Mouse (Mus musculus): ENCODE data around the gene Fam98b.

Fam98b gene

GRCm38 (mm10) chr2:117249255-117250000 is at the start of gene Fam98b:
Gene Fam98b (plus strand): TSS chr2:117249739.
- DNase-seq: peak; percentile 92

- DNase-seq: no peak
Measured at GRCm38 (mm10) chr2:117200869-117201338, 48.6 kb upstream of the Fam98b start.

- DNase-seq: no peak
Measured at GRCm38 (mm10) chr2:117203350-117203749, 46.2 kb upstream of the Fam98b start.

DNA sequence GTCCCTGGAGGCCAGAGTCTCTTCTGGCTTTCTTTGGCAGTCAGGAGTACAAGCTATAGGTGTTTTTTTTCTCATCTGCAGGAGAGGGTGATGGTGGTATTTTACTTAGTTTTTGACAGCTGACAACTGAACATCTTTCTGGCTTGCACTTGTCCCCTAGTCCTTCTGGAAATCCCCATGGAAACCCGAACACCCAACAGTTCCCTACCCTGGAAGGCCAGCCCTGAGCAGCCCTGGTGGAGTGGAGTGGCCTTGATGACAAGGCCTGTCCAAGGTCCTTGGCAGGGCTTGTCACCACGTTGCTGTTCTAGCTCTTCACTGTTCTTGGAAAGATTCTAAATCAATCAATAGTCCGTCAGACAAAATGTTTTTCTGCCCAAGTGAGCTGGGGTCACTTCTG is 45.0 kb upstream of the Fam98b start:
- no peak for DNase-seq

- no peak for DNase-seq
Measured at GRCm38 (mm10) chr2:117205066-117205465, 44.5 kb upstream of the Fam98b start.

- peak; percentile 52 for DNase-seq
Measured at GRCm38 (mm10) chr2:117210416-117211085, 39.0 kb upstream of the Fam98b start.

- no peak for DNase-seq
Measured at GRCm38 (mm10) chr2:117216152-117216551, 33.4 kb upstream of the Fam98b start.

GRCm38 (mm10) chr2:117217695-117218216 is 31.8 kb upstream of the Fam98b start:
- DNase-seq: no peak

GRCm38 (mm10) chr2:117219536-117219935 is 30.0 kb upstream of the Fam98b start:
- no peak for DNase-seq

- DNase-seq: no peak
Measured at GRCm38 (mm10) chr2:117222651-117223050, 26.9 kb upstream of the Fam98b start.

DNA sequence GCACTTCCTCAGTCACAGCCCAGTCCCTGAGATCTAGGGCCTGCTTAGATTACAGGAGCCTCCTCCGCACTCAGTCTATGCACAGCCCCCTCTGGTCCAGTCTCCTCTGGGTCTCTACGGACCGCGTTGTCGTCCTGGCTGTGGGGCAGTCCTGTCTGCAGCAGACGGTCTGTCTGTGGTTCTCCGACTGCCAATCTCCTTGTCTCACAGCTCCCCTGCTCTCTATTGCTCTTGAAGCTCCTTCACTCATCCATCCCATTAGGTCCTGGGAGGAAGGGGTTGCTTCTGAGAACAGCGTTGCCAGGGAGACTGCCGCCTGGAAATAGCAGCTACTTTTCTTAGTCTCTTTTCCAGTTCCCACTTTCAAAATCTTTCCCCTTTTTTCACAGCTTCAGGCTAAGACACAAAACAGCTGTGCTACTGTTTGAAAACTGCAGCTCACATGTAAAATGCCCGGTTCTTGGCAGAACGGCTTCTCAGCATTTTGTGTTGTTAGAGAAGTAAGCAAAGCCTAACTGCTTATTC is 20.9 kb upstream of the Fam98b start:
- DNase-seq: no peak

DNA sequence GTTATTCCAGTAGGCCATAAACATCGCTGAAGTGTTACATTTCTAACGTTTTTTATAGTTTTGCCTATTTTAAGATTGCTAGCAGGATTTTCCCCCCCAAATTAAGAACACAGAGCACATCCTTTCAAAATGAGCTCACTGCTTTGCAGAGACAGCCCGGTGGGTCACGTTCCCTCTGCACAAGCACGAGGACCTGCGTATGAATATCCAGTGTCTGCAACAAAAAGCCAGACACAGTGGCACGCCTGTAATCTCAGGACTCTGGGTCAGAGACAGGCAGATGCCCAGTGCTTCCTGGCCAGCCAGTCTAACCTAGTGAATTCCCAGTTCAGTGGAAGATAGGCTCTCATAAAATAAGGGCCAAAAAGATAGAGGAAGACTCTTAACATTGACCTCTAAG is 19.3 kb upstream of the Fam98b start:
- no peak for DNase-seq

- DNase-seq: peak; percentile 72
Measured at GRCm38 (mm10) chr2:117231257-117231656, 18.3 kb upstream of the Fam98b start.

DNA sequence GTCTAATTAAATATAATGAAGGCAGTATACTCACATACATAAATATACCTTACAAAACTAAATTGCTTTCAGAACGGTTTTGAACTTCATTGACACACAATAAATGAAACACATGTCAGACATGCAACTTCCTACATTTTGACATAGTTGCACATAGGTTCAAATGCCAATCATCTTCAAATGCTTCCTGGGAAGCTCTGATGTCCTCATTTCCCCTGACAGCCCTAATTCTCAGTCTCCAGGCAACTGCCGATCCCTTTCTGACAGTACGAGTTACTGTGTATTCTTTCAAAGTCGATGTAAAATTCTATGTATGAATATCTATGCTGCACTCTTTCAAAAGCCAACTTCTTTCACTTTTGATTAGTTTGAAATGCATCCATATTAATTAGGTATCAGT is 7.6 kb upstream of the Fam98b start:
- no peak for DNase-seq

DNA sequence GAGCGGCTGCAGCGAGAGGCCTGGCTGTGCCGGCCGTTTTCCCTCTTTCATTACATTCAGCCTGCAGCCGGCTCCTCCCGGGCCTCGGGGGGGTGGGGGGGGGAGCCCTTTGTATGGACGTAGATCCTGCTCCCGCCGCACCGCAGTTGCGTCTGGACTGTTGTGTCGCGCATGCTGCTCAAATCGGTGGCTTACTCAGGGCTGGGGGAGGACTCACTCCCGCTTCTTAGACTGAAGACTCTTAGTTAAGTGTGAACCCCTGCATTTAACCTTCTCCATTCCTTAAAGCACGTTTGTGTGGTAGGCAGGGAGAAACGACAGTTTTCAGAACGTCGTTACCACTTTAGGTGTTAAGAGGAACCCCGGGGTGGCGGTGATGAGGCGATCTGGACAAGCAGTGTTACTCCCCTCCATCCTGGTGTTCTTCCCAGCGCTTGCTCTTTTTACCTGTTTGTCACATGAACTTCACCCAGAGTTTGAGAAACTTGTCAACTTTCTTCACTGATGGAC is 517 bp downstream of the Fam98b start:
- DNase-seq: peak; percentile 27

- DNase-seq: no peak
Measured at GRCm38 (mm10) chr2:117255415-117255814, 5.9 kb downstream of the Fam98b start.

DNA sequence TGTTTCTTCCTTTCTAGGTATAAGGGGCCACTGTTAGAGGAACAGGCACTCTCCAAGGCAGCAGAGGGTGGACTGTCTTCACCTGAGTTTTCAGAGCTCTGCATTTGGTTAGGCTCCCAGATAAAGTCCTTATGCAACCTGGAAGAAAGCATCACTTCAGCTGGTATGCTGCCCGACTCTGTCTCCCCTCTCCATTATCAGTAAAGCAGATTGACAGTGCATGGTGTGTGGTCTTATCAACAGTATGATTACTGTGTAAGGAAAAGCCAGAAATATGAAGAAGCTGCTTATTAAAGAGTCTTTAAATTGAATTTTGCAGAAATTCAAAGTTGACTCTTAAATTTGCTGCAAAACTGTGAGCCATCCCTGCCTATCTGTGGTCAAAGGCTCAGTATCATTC is 8.1 kb downstream of the Fam98b start:
- DNase-seq: no peak

GRCm38 (mm10) chr2:117262184-117262583 is 12.6 kb downstream of the Fam98b start:
- DNase-seq: no peak

- peak; percentile 66 for DNase-seq
Measured at GRCm38 (mm10) chr2:117263786-117264408, 14.4 kb downstream of the Fam98b start.

GRCm38 (mm10) chr2:117288291-117288690 is 38.8 kb downstream of the Fam98b start:
- DNase-seq: no peak

DNA sequence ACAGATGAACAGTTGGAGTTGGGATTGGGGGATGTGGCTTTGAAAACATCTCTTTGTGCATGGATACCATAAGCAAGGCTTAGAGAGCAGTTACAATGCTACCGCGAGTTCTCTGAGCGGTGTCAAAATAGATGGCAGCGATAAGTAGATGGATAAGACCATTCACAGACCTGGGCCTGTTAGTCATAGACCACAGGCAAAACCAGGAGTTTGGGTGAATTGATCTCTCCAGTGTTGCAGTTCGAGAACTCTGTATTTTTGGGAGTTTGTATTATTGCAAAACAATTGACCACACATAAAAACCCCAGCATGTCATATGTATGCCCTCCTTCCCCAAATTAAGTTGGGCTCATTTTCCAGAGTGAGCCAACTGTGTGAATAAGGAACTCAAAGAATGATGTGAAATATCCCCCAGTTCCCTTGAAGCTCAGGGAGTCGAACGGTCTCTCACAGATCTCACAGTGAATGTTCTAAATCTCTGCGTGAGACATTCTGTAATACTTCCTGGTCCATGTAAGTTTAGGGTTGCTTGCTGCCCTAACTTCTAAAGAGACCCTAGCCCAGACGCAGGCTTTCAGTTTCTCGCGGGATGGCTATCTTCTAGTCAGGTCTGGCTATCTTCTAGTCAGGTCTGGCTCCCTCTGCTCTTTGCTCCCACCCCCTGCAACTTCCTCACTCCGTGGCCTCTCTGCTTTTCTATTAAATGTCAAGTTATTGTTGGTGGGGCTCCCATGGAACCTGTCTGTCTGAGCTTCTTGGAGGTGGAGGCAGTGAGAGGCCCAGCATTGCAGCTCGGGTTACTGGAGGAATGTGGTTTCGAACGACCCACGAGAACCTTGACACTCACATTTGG is 50.3 kb downstream of the Fam98b start:
- no peak for DNase-seq
